Mouse (Mus musculus): Measurements from ENCODE around the gene Zscan4-ps3. TPM values are rescaled to one million over a fixed set of nuclear protein-coding genes. Genes with fewer than 3 reads are reported as not detected.
"Not testable (repeated sequence)": the region's sequence is repeated elsewhere in the genome, so short reads cannot be mapped to it uniquely, and the experiment has no call there.

Gene Zscan4-ps3
- not detected in 2 replicates for polyA plus RNA-seq (2014; fragmentation: Nextera tagmentation; extraction: Ambion mirVana)

DNA sequence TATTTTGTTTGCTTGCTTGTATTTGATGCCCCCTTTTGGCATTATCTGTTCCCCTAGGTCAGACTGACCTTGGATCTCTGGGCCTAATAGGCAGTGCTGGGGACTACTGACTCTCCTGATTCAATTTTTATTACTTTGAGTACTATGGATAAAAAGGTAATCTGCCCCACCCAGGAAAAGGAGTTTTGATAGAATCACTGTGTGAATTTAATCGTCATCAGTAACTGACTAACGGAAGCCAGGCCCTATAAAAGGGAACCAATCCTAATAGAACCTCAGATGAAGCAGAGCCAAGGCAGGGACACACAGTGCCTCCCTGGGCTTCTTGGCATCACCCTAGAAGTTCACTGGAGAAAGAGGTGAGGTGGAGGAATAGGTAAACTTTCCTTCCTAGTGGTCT, at the start of gene Zscan4-ps3:
Gene Zscan4-ps3, plus strand, starts transcription at position 301 of the 400 bp plus-strand sequence.
- not testable (repeated sequence) for DNase-seq (ENCODE audit: low spot score); H3K9me3 ChIP-seq (ENCODE audit: control insufficient read depth, low read length); H3K9ac ChIP-seq; H3K4me1 ChIP-seq (replicated peaks; ENCODE audit: control insufficient read depth, insufficient read depth, low read length); ATAC-seq (ENCODE audit: low FRiP score); H3K27ac ChIP-seq; H3K36me3 ChIP-seq (replicated peaks; ENCODE audit: control insufficient read depth, insufficient read depth); H3K4me2 ChIP-seq (replicated peaks); H3K4me3 ChIP-seq (replicated peaks; ENCODE audit: low read length); H3K27me3 ChIP-seq (ENCODE audit: control insufficient read depth, insufficient read depth, low read length)
- WGBS: 83% methylated on average over 2 of the region's 2 CpGs

DNA sequence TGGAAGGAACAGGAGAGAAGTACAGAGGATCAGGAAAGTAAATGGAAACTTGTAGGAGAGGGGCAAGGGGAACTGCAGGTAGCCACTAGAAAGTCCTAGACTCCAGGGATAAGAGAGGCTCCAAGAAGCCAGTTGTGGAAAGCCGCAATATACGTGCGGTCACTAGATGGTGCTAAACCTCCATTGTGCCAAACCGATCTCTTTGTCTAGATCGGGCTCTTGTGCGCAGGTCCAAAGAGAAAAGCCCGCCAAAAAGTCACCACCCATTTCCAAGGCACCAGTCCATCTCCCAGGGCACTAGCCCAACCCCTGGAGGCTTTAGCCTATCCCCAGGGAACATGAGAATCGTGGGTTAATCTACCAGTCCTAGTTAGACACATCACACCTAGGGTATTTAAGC, 8.0 kb downstream of the Zscan4-ps3 start:
- 8% methylated on average over 8 of the region's 8 CpGs for WGBS
- not testable (repeated sequence) for ATAC-seq (ENCODE audit: low FRiP score); H3K36me3 ChIP-seq (replicated peaks; ENCODE audit: control insufficient read depth, insufficient read depth); H3K4me2 ChIP-seq (replicated peaks); H3K4me3 ChIP-seq (replicated peaks; ENCODE audit: low read length); H3K4me1 ChIP-seq (replicated peaks; ENCODE audit: control insufficient read depth, insufficient read depth, low read length); H3K27me3 ChIP-seq (ENCODE audit: control insufficient read depth, insufficient read depth, low read length); DNase-seq (ENCODE audit: low spot score); H3K9ac ChIP-seq; H3K9me3 ChIP-seq (ENCODE audit: control insufficient read depth, low read length); H3K27ac ChIP-seq

Other genes starting within 250 kb of the Zscan4-ps3 start
- gene Zscan4f, start 211.4 kb upstream of the Zscan4-ps3 start, polyA plus RNA-seq (2014; fragmentation: Nextera tagmentation; extraction: Ambion mirVana): not detected in 2 replicates
- gene Zscan4-ps2, start 95.0 kb upstream of the Zscan4-ps3 start, polyA plus RNA-seq (2014; fragmentation: Nextera tagmentation; extraction: Ambion mirVana): not detected in 2 replicates
- not detected in 2 replicates for gene Vmn1r72, start 70.8 kb downstream of the Zscan4-ps3 start, polyA plus RNA-seq (2014; fragmentation: Nextera tagmentation; extraction: Ambion mirVana)
- not detected in 2 replicates for gene Vmn1r73, start 121.0 kb downstream of the Zscan4-ps3 start, polyA plus RNA-seq (2014; fragmentation: Nextera tagmentation; extraction: Ambion mirVana)
- not detected in 2 replicates for gene Vmn1r74, start 224.7 kb downstream of the Zscan4-ps3 start, polyA plus RNA-seq (2014; fragmentation: Nextera tagmentation; extraction: Ambion mirVana)

All from hindbrain, embryonic 14.5 days (tissue).